Mouse (Mus musculus) 3134 (cell line): ENCODE data around the gene Asb4.
A peak's percentile ranks its signal among the peaks of the same experiment; 100 is the strongest.

ENCODE experiments used
- DNase-seq: peaks from one replicate; pipeline ENCODE4 v3.0.0-alpha.2; 2011; ENCODE audit warnings: low spot score; ENCODE audit not compliant: insufficient read length; ENCODE audit errors: extremely low read depth

Gene Asb4

GRCm38 (mm10) chr6:5390952-5391351 lies 7.8 kb downstream of the Asb4 start:
- no peak for DNase-seq

DNA sequence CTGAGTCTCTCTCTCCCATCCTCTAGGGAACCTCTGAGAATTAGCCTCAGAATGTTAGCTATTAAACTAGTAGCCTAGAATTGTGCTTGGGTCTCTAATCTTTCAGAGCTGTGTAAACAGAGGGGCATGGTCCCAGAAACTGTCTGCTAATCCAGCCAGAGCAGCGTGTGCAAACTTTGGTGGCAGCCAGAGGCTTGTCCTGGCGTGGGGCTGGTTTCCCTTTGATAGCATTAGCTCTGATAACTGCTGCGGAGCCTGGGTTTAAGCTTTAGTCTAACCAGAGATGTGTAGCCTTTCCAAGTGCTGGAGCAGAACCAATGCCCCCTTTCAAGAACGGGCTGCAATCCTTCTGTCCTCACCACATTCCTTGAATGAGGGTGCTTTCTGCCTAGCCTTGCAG lies 11.8 kb downstream of the Asb4 start:
- DNase-seq = no peak

- peak; percentile 32 for DNase-seq
Measured at GRCm38 (mm10) chr6:5396797-5397196, 13.6 kb downstream of the Asb4 start.

GRCm38 (mm10) chr6:5401394-5401793 lies 18.2 kb downstream of the Asb4 start:
- DNase-seq = no peak

DNA sequence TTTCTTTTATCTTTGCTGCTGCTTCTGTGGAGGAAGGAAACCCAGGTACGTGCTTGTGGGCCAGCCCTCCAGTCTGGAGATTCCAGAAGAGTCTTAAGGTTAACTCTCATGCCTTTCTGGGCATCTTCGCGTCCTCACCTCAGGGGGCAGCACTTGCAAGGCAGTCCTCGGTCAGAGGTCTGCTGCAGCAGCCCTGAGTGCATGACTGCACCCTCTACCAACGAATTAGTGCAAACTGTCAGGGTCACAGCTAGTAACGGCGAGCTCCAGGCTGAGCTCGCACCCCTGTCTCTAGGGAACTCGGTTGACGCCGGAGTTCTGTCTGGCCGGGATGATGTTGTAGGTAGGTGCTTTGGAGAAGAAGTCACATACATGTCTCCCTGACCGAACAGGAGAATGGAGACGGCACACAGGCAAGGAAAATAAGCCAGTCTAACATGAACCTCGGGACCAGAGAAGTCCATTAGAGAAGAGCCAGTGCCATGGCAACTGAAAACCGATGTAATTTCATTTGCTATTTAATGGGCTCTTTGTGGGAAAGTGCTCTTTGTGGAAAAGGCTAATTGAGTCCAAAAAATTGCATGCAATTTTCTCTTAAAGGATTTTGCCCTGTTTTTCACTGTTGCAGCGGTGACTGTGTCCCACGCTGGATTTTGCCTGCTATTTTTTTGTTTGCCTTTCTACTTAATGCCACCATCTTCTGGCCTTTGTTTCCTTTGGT lies 20.1 kb downstream of the Asb4 start:
- no peak for DNase-seq

DNA sequence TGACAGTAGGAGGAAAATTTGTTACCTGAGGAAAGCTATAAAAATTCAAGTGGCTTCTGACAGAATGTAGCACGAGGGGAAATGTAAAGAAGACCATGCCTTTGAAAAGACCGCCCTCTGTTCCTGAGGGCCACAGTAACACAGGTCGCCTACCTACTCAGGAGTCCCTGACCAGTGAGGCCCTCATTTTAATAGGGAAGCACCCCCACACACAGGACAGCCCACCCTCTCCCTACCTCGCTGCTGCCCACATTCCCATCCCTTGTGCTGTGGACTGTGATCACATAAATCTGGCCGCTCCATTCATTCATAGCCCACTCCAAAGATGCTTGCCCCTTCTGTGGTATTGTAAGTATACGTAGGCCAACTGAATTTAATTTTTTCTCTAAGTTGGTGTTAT lies 20.8 kb downstream of the Asb4 start:
- no peak for DNase-seq

GRCm38 (mm10) chr6:5408451-5409177 lies 25.4 kb downstream of the Asb4 start:
- DNase-seq = no peak

DNA sequence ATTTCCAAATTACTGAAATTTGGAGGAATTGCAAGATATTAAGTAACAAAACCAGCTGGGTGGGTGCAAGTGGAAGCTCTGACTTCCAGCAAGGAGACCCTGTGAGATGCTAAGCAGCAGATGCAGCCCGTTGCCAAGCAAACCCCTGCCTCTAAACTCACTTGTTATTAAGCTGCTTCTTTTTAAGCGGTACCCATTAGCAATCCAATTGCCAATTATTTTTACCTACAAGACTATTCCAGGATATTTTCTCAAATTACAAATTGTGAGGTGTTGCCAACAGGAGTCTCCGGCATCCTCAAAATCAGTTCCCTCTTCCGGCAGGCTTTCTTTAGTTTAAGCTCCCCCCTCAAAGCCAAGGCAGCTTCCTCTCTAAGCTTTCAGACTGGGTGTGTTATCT lies 26.5 kb downstream of the Asb4 start:
- no peak for DNase-seq

DNA sequence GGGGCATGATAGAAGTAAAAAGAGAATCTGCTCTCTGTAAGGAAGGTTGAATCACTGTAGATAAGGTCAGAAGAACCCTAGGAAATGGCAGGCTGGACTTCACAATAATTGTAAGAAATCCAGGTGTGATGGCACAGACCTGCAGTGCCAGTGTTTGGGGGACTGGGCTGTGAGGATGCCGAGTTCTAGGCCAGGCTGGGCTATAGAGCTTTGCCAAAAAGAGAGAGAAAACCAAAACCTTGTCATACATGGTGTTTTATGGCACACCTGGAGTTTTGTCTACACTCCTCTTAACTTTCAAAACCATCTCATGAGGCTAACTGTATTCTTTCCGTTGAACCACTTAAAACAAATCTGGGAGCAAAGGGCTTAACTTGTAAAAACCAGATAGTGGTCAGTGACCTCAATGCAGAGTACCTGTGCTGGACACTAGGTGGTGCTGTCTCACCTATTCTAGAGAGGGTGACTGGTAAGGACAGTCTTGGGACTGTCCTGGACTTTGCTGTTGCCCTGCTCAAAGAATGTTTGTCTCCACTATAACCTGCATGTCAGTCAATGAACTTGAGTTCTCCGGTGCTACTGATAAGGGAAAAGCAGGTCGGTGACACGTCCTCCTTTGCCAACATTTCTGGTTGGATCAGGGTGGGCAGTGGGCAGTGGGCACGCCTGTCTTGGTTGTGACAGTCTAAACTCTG lies 27.7 kb downstream of the Asb4 start:
- DNase-seq = peak; percentile 50

GRCm38 (mm10) chr6:5413282-5413681 lies 30.1 kb downstream of the Asb4 start:
- DNase-seq = peak; percentile 50

DNA sequence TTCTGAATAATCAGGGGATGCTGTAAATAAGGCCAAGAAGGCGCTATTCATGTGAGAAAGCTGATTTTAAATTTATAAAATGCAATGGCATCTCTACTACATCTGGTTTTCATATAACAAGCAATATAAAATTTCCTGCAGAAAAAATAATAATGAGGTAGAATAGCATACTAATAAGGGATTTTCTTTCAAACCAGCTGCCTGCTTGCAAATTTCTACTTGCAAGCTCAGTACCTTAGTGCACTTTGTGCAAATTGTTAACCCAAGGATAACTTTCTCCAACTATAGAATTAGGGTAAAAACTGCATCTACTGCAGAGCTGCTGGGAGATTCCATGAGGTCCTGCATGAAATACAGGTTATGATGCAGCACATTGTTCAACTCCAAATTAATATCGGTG lies 38.3 kb downstream of the Asb4 start:
- no peak for DNase-seq

DNA sequence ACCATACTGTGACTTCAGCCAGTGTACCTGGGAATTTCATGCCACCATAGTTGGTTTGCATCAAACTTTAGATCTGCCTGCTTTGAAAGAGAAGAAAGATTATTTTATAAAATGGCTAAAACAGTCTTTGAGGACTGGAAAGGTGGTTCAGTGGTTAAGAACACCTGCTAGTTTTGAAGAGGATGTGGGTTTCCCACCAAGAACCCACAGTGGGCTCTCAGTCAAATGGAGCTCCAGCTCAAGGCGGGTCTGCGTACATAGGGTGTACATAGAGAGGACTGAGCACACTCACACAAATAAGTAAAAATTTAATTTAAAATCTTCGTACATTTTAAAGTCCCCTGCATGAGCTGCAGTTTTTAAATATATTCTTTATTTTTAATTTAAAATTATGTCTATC lies 39.2 kb downstream of the Asb4 start:
- no peak for DNase-seq

GRCm38 (mm10) chr6:5423594-5423993 lies 40.4 kb downstream of the Asb4 start:
- DNase-seq = peak; percentile 12

GRCm38 (mm10) chr6:5427033-5427432 lies 43.8 kb downstream of the Asb4 start:
- peak; percentile 19 for DNase-seq

DNA sequence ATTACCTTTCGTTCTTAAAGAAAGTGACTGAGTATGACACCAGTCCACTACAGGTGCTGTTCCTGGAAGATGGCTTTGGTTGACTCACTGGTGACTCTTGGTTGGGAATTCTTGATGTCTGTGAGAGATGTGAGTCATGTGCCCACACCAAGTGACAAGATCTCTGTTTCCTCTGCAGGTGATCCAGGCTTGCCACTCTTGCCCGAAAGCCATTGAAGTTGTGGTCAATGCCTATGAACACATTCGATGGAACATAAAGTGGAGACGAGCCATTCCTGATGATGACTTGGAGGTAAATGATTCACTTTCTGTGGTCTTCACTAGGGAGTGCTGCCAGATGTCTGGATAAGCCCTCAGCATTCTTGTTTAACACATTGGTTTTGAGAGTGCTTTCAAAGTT lies 46.4 kb downstream of the Asb4 start:
- DNase-seq = peak; percentile 71

DNA sequence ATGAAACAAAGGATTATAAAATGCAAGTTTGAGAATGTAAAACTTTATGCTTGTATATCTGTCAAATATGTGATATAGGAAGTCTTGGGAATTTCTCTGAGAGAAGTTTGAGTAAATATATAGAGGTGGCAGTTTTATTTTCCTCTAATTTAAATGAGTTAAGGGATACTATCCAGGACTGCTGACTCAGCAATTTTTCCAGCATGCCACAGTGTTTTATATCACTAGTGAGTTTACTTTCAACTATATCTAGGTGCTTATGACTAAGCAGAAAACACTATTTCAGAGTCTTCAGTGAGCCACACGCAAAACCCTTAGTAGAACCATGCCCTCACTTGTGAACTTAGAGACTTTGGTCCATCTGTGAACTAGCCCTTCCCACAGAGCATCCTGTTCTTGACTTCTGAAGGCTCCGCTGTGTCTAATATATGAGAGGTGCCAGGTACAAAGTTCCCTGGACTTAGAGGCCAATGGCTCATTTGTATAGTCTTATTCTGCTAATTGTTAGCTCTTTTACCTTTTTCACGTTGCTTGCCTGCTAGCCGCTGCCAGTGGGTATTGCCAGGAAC lies 46.9 kb downstream of the Asb4 start:
- DNase-seq = no peak

GRCm38 (mm10) chr6:5433887-5434286 lies 50.7 kb downstream of the Asb4 start:
- no peak for DNase-seq

- no peak for DNase-seq
Measured at GRCm38 (mm10) chr6:5437757-5438156, 54.6 kb downstream of the Asb4 start.

GRCm38 (mm10) chr6:5441221-5441620 lies 58.0 kb downstream of the Asb4 start:
- no peak for DNase-seq

GRCm38 (mm10) chr6:5442316-5443085 lies 59.3 kb downstream of the Asb4 start:
- DNase-seq = peak; percentile 54
